Mouse (Mus musculus): ENCODE measurements at regions not wholly inside any gene's neighbourhood (a gene's known extent, or its start where the extent isn't known, plus 50 kb on each side); places are given as distances from the start of the nearest gene placed in this dataset.

GRCm38 (mm10) chr1:61437603-61438002 is 201.0 kb upstream of the Pard3b start:
- DNase-seq, result no peak

DNA sequence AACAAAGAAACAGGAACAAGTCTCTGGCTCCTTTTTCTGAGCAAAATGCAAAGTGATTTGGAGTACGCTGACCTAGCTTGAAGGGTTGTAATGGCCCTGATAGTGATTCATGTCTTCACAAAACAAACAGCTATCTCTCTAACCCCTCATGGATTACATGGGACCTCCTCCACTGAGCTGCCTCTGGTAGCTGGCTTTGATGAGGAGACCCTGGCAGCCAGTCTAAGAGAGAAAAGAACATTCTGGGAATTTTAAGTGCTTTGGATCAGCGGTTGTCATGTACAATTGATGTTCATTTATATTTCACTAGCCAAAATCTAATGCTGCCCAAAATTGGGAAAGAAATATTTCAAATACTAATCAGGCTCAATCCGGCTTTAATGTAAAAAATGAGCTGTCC is 177.2 kb upstream of the Pard3b start:
- no peak for DNase-seq

GRCm38 (mm10) chr1:61470617-61471214 is 167.9 kb upstream of the Pard3b start:
- DNase-seq, result no peak

- DNase-seq, result no peak
Observed at GRCm38 (mm10) chr1:61471779-61472578, 166.6 kb upstream of the Pard3b start.

GRCm38 (mm10) chr1:61472579-61473242 is 165.9 kb upstream of the Pard3b start:
- DNase-seq, result no peak

GRCm38 (mm10) chr1:61485459-61485858 is 153.2 kb upstream of the Pard3b start:
- no peak for DNase-seq

- no peak for DNase-seq
Observed at GRCm38 (mm10) chr1:61524886-61525285, 113.7 kb upstream of the Pard3b start.

- DNase-seq, result no peak
Observed at GRCm38 (mm10) chr1:61525881-61526280, 112.7 kb upstream of the Pard3b start.

DNA sequence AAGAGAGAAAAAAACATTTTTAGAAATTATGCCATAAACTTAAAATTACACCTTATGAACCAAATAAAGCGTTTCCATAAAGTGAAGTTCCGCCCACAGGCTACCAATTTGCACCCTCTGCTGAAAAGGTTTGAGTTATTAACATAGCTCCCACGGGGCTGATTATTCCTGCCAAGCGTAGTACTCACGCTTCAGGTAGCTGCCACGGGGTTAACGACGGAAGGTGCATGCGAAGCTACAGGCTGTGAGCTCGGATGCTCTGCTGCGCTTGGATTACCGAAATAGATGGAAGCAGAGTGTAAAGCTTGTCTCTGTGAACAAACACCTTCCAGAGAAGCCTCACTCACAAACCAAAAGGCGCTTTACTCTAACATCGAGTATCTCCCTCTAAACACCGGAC is 109.9 kb upstream of the Pard3b start:
- no peak for DNase-seq

- no peak for DNase-seq
Observed at GRCm38 (mm10) chr1:61530166-61530565, 108.5 kb upstream of the Pard3b start.

DNA sequence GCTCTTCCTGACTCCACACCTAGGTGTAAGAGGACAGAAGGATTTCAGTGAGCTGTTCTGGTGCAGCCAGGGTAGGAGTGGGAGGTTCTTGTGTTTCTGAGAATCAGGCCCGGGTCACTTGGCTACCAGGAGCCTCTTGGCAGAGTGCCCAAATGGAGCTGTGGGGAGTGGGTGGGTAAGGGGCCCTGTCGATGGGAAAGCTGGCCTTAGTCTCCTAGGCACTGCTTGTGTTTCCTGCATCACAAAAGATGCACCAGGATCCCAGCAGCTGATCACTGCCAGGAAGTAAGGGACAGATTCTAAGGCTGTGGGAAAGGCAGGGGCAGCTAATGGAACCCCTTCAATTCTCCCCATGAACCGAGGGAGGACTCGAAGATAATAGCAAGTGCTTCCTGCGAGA is 107.1 kb upstream of the Pard3b start:
- DNase-seq, result no peak

DNA sequence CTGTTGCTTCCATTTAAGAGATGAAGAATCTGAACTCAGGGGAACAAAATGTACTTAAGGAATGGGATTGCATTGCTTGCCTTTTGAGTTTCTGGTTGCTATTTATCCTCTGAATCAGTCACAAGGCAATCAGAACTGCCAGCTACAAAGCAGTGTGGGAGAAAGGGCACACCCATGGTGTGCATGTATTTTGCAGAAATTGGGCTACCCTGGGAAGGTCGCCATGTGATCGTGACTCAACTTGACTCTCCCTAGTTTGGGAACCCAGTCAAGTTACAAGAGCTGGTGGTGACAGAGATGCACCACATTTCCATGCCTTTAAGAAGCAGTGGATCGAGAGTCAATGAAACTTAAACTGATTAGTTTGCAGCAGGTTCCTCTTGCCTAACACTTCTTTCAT is 98.5 kb upstream of the Pard3b start:
- peak; percentile 12 for DNase-seq

GRCm38 (mm10) chr1:61541166-61541565 is 97.5 kb upstream of the Pard3b start:
- no peak for DNase-seq

GRCm38 (mm10) chr1:61552577-61553517 is 85.8 kb upstream of the Pard3b start:
- peak; percentile 38 for DNase-seq

GRCm38 (mm10) chr1:61559514-61559913 is 79.1 kb upstream of the Pard3b start:
- no peak for DNase-seq

- no peak for DNase-seq
Observed at GRCm38 (mm10) chr1:61562091-61562490, 76.5 kb upstream of the Pard3b start.

- peak; percentile 17 for DNase-seq
Observed at GRCm38 (mm10) chr1:61565471-61565870, 73.2 kb upstream of the Pard3b start.

- DNase-seq, result no peak
Observed at GRCm38 (mm10) chr1:61574276-61574675, 64.3 kb upstream of the Pard3b start.

GRCm38 (mm10) chr1:61576758-61577157 is 61.9 kb upstream of the Pard3b start:
- no peak for DNase-seq

- no peak for DNase-seq
Observed at GRCm38 (mm10) chr1:61587251-61587650, 51.4 kb upstream of the Pard3b start.
